Mouse (Mus musculus) c-Kit-positive CD71-negative TER-119-negative erythroid progenitor cells, embryonic 14.5 days (primary cell): ENCODE data around the gene Macrod1.

Source experiments
- DNase-seq: peaks from one replicate; pipeline ENCODE4 v3.0.0-alpha.2; 2013; ENCODE audit warnings: low read depth

Macrod1 gene

GRCm38 (mm10) chr19:7083035-7083794 lies 26.6 kb downstream of the Macrod1 start:
- no peak for DNase-seq

- DNase-seq = no peak
Observed at GRCm38 (mm10) chr19:7084734-7085133, 28.1 kb downstream of the Macrod1 start.

- no peak for DNase-seq
Observed at GRCm38 (mm10) chr19:7088558-7088957, 31.9 kb downstream of the Macrod1 start.

GRCm38 (mm10) chr19:7089050-7089449 lies 32.4 kb downstream of the Macrod1 start:
- no peak for DNase-seq

GRCm38 (mm10) chr19:7089842-7090251 lies 33.2 kb downstream of the Macrod1 start:
- no peak for DNase-seq

- DNase-seq = no peak
Observed at GRCm38 (mm10) chr19:7090369-7091064, 33.9 kb downstream of the Macrod1 start.

GRCm38 (mm10) chr19:7091448-7092050 lies 34.9 kb downstream of the Macrod1 start:
- no peak for DNase-seq

GRCm38 (mm10) chr19:7092756-7093155 lies 36.1 kb downstream of the Macrod1 start:
- DNase-seq = no peak

- no peak for DNase-seq
Observed at GRCm38 (mm10) chr19:7099620-7100155, 43.1 kb downstream of the Macrod1 start.

- DNase-seq = no peak
Observed at GRCm38 (mm10) chr19:7102039-7102438, 45.4 kb downstream of the Macrod1 start.

- no peak for DNase-seq
Observed at GRCm38 (mm10) chr19:7103349-7103992, 46.9 kb downstream of the Macrod1 start.

GRCm38 (mm10) chr19:7103993-7104401 lies 47.4 kb downstream of the Macrod1 start:
- no peak for DNase-seq

- DNase-seq = no peak
Observed at GRCm38 (mm10) chr19:7105544-7105943, 48.9 kb downstream of the Macrod1 start, which contains the start of gene Flrt1. Gene Flrt1, minus strand, starts transcription at chr19:7105729.

- DNase-seq = no peak
Observed at GRCm38 (mm10) chr19:7106566-7106965, 50.0 kb downstream of the Macrod1 start.

GRCm38 (mm10) chr19:7107174-7107573 lies 50.6 kb downstream of the Macrod1 start:
- DNase-seq = no peak

GRCm38 (mm10) chr19:7108114-7108905 lies 51.7 kb downstream of the Macrod1 start:
- DNase-seq = no peak

- no peak for DNase-seq
Observed at GRCm38 (mm10) chr19:7110097-7110496, 53.5 kb downstream of the Macrod1 start.

GRCm38 (mm10) chr19:7110875-7111274 lies 54.3 kb downstream of the Macrod1 start:
- no peak for DNase-seq

- DNase-seq = no peak
Observed at GRCm38 (mm10) chr19:7111309-7111708, 54.7 kb downstream of the Macrod1 start.

- no peak for DNase-seq
Observed at GRCm38 (mm10) chr19:7111710-7112109, 55.1 kb downstream of the Macrod1 start.

- no peak for DNase-seq
Observed at GRCm38 (mm10) chr19:7112628-7113027, 56.0 kb downstream of the Macrod1 start.
